Mouse (Mus musculus) limb, embryonic 10.5 days (tissue): ENCODE data around the gene Ttc25. TPM values are rescaled to one million over a fixed set of nuclear protein-coding genes. Genes with fewer than 3 reads are reported as not detected.
"Not testable (repeated sequence)": the region's sequence is repeated elsewhere in the genome, so short reads cannot be mapped to it uniquely, and the experiment has no call there.

Experiments
- DNase-seq: peaks from one replicate; pipeline ENCODE4 v3.0.0-alpha.2; 2017; ENCODE audit warnings: low spot score
- H3K27ac ChIP-seq: fragments of 300-500 bp; sonication (generic); 2 replicates; pipeline ENCODE4 v1.5.1; 2016; ENCODE audit warnings: mild to moderate bottlenecking
- H3K27me3 ChIP-seq: fragments of 300-500 bp; sonication (generic); 2 replicates; pipeline ENCODE4 v1.6.1; 2016; ENCODE audit warnings: low read depth, mild to moderate bottlenecking; ENCODE audit not compliant: poor library complexity, severe bottlenecking
- H3K36me3 ChIP-seq: fragments of 300-500 bp; sonication (generic); 2 replicates; pipeline ENCODE4 v1.6.1; 2016; ENCODE audit warnings: mild to moderate bottlenecking, moderate library complexity
- H3K4me1 ChIP-seq: fragments of 300-500 bp; sonication (generic); 2 replicates; pipeline ENCODE4 v1.6.1; 2016
- H3K4me3 ChIP-seq: fragments of 300-500 bp; sonication (generic); 2 replicates; pipeline ENCODE4 v1.5.1; 2016; ENCODE audit warnings: mild to moderate bottlenecking, moderate library complexity
- H3K9me3 ChIP-seq: fragments of 300-500 bp; sonication (generic); replicated peaks from 2 replicates; pipeline ENCODE4 v1.6.1; 2016; ENCODE audit warnings: mild to moderate bottlenecking
- WGBS: fragments of 180-500 bp; shearing (Covaris S2); methylation state at CpG from one replicate; pipeline ENCODE4 v1.1.7; 2016; 5-methylcytosine and 5-hydroxymethylcytosine counted together
- polyA plus RNA-seq: library from polyadenylated mRNA; unstranded; fragments of >200 nt; fragmentation: Nextera tagmentation; extraction: Ambion mirVana; gene quantifications from 2 replicates; pipeline ENCODE4 v1.2.1, GENCODE M21; 2016

The Ttc25 gene
- polyA plus RNA-seq, 1 experiment from 2014 or later, result 1.1 TPM

- peaks cover 76% of the 10 kb centered on the region for H3K36me3 ChIP-seq
- WGBS, result 95% methylated on average over 9 of the region's 9 CpGs
- no peak for DNase-seq
Measured at GRCm38 (mm10) chr11:100579116-100579799, 33.9 kb downstream of the Ttc25 start.

GRCm38 (mm10) chr11:100580275-100580674 lies 34.9 kb downstream of the Ttc25 start:
- no peaks in the 10 kb centered on the region for H3K9me3 ChIP-seq
- H3K4me3 ChIP-seq, result no peak overlapping the region
- peaks cover 13% of the 10 kb centered on the region for H3K4me1 ChIP-seq
- no peak for DNase-seq
- no peak overlapping the region for H3K27ac ChIP-seq
- H3K27me3 ChIP-seq, result peaks cover 11% of the 10 kb centered on the region
- 91% methylated on average over 13 of the region's 13 CpGs for WGBS
- H3K36me3 ChIP-seq, result peaks cover 86% of the 10 kb centered on the region

More at GRCm38 (mm10) chr11:100579116-100579799, 33.9 kb downstream of the Ttc25 start:
- Histone ChIP-seq H3K9me3 (no peaks in the 10 kb centered on the region), H3K27me3 (peaks cover 11% of the 10 kb centered on the region), H3K4me1 (peaks cover 19% of the 10 kb centered on the region), H3K4me3 (no peak overlapping the region), H3K27ac (no peak overlapping the region)

GRCm38 (mm10) chr11:100581756-100582155 lies 36.3 kb downstream of the Ttc25 start:
- Histone ChIP-seq H3K4me3 (no peak overlapping the region), H3K27me3 (no peaks in the 10 kb centered on the region; the same call in 1 of the 2 replicates), H3K36me3 (peaks cover 98% of the 10 kb centered on the region), H3K4me1 (peaks cover 2% of the 10 kb centered on the region), H3K27ac (no peak overlapping the region), H3K9me3 (no peaks in the 10 kb centered on the region)
- WGBS, result 94% methylated on average over 4 of the region's 4 CpGs
- no peak for DNase-seq

GRCm38 (mm10) chr11:100582413-100582812 lies 37.0 kb downstream of the Ttc25 start:
- not testable (repeated sequence) for H3K27me3 ChIP-seq, H3K4me3 ChIP-seq, H3K9me3 ChIP-seq, DNase-seq, H3K27ac ChIP-seq, H3K4me1 ChIP-seq
- peaks cover 99% of the 10 kb centered on the region for H3K36me3 ChIP-seq
- 100% methylated on average over 1 of the region's 1 CpGs for WGBS

- 93% methylated on average over 2 of the region's 2 CpGs for WGBS
- Histone ChIP-seq H3K36me3 (peaks cover 100% of the 10 kb centered on the region), H3K27ac (no peak overlapping the region), H3K4me1 (peaks cover 2% of the 10 kb centered on the region), H3K9me3 (no peaks in the 10 kb centered on the region), H3K4me3 (no peak overlapping the region), H3K27me3 (no peaks in the 10 kb centered on the region)
- no peak for DNase-seq
Measured at GRCm38 (mm10) chr11:100582836-100583235, 37.4 kb downstream of the Ttc25 start.

- no peaks in the 10 kb centered on the region for H3K27me3 ChIP-seq
- H3K4me1 ChIP-seq, result no peaks in the 10 kb centered on the region
- H3K4me3 ChIP-seq, result no peak overlapping the region
- WGBS, result 92% methylated on average over 7 of the region's 7 CpGs
- no peak for DNase-seq
- H3K27ac ChIP-seq, result no peak overlapping the region
- H3K9me3 ChIP-seq, result no peaks in the 10 kb centered on the region
- H3K36me3 ChIP-seq, result peaks cover 100% of the 10 kb centered on the region
Measured at GRCm38 (mm10) chr11:100584561-100584961, 39.2 kb downstream of the Ttc25 start.

- DNase-seq, result no peak
Measured at GRCm38 (mm10) chr11:100585148-100585547, 39.7 kb downstream of the Ttc25 start.

GRCm38 (mm10) chr11:100588462-100588861 lies 43.1 kb downstream of the Ttc25 start:
- Histone ChIP-seq H3K4me1 (no peaks in the 10 kb centered on the region), H3K27ac (no peak overlapping the region), H3K4me3 (no peak overlapping the region), H3K27me3 (no peaks in the 10 kb centered on the region), H3K36me3 (peaks cover 100% of the 10 kb centered on the region), H3K9me3 (no peaks in the 10 kb centered on the region)
- WGBS, result 94% methylated on average over 2 of the region's 2 CpGs
- DNase-seq, result no peak

More at GRCm38 (mm10) chr11:100585148-100585547, 39.7 kb downstream of the Ttc25 start:
- H3K27me3 ChIP-seq, result no peaks in the 10 kb centered on the region
- H3K4me3 ChIP-seq, result no peak overlapping the region
- no peaks in the 10 kb centered on the region for H3K9me3 ChIP-seq
- 95% methylated on average over 3 of the region's 3 CpGs for WGBS
- no peaks in the 10 kb centered on the region for H3K4me1 ChIP-seq
- no peak overlapping the region for H3K27ac ChIP-seq
- H3K36me3 ChIP-seq, result peaks cover 100% of the 10 kb centered on the region

GRCm38 (mm10) chr11:100592346-100593046 lies 47.1 kb downstream of the Ttc25 start:
- 95% methylated on average over 11 of the region's 11 CpGs for WGBS
- H3K36me3 ChIP-seq, result peaks cover 100% of the 10 kb centered on the region
- no peak overlapping the region for H3K27ac ChIP-seq
- DNase-seq, result no peak
- no peaks in the 10 kb centered on the region for H3K27me3 ChIP-seq
- no peaks in the 10 kb centered on the region for H3K4me1 ChIP-seq
- H3K9me3 ChIP-seq, result no peaks in the 10 kb centered on the region
- H3K4me3 ChIP-seq, result no peak overlapping the region

- H3K27ac ChIP-seq, result no peak overlapping the region
- H3K36me3 ChIP-seq, result peaks cover 100% of the 10 kb centered on the region
- no peak overlapping the region for H3K4me3 ChIP-seq
- no peaks in the 10 kb centered on the region for H3K27me3 ChIP-seq
- H3K4me1 ChIP-seq, result no peaks in the 10 kb centered on the region
- DNase-seq, result no peak
- 93% methylated on average over 7 of the region's 7 CpGs for WGBS
- H3K9me3 ChIP-seq, result no peaks in the 10 kb centered on the region
Measured at GRCm38 (mm10) chr11:100594608-100595007, 49.2 kb downstream of the Ttc25 start.

GRCm38 (mm10) chr11:100595533-100595932 lies 50.1 kb downstream of the Ttc25 start:
- Histone ChIP-seq H3K27me3 (no peaks in the 10 kb centered on the region), H3K36me3 (peaks cover 100% of the 10 kb centered on the region), H3K4me3 (no peak overlapping the region), H3K27ac (no peak overlapping the region), H3K9me3 (no peaks in the 10 kb centered on the region), H3K4me1 (no peaks in the 10 kb centered on the region)
- 90% methylated on average over 4 of the region's 4 CpGs for WGBS
- no peak for DNase-seq

GRCm38 (mm10) chr11:100598074-100598473 lies 52.7 kb downstream of the Ttc25 start:
- no peak overlapping the region for H3K27ac ChIP-seq
- WGBS, result 87% methylated on average over 4 of the region's 4 CpGs
- H3K27me3 ChIP-seq, result no peaks in the 10 kb centered on the region
- DNase-seq, result no peak
- peaks cover 99% of the 10 kb centered on the region for H3K36me3 ChIP-seq
- no peaks in the 10 kb centered on the region for H3K4me1 ChIP-seq
- no peaks in the 10 kb centered on the region for H3K9me3 ChIP-seq
- H3K4me3 ChIP-seq, result no peak overlapping the region

GRCm38 (mm10) chr11:100601372-100601771 lies 56.0 kb downstream of the Ttc25 start:
- H3K36me3 ChIP-seq, result peaks cover 91% of the 10 kb centered on the region
- no peak overlapping the region for H3K4me3 ChIP-seq
- no peak for DNase-seq
- WGBS, result 92% methylated on average over 3 of the region's 3 CpGs
- H3K9me3 ChIP-seq, result no peaks in the 10 kb centered on the region
- H3K27ac ChIP-seq, result no peak overlapping the region
- H3K4me1 ChIP-seq, result no peaks in the 10 kb centered on the region
- no peaks in the 10 kb centered on the region for H3K27me3 ChIP-seq
